Mouse (Mus musculus): ENCODE data around the gene Gm8897. TPM values are rescaled to one million over a fixed set of nuclear protein-coding genes. Genes with fewer than 3 reads are reported as not detected.

Gene Gm8897
- not detected in 2 replicates for polyA plus RNA-seq (2021; fragmentation: Nextera tagmentation)
- long read RNA-seq, experiment 1 = 0 reads
- long read RNA-seq, experiment 2 = 0 reads

DNA sequence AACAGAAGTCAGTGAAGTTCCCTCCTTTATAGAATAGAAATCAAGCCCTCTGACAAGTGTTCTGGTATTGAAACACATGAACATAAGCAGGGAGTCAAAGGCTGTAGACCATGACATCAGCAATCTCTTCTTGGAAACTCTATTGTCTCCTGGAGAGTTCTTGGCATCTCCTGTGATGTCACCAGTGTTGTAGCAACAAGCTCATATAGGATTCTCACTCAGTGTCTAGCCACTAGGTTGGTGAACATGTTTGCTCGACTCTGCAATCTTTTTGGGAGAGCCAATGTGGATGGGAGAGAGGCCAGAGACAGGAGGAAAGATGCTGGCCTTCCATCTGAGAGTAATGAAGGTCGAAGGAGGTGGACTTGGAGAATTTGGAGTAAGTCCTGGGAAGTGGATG, at the start of gene Gm8897:
Gm8897 (plus strand) TSS at position 301 of the 400 bp plus-strand sequence.

Other genes with a start within 250 kb of the Gm8897 start
- not detected in 2 replicates for gene Gm5861, start 233.3 kb upstream of the Gm8897 start, polyA plus RNA-seq (2021; fragmentation: Nextera tagmentation)
- not detected in 2 replicates for gene Gm8890, start 160.4 kb upstream of the Gm8897 start, polyA plus RNA-seq (2021; fragmentation: Nextera tagmentation)
- gene Speer1, start 74.9 kb upstream of the Gm8897 start, polyA plus RNA-seq (2021; fragmentation: Nextera tagmentation) = not detected in 2 replicates
- gene Gm8906, start 86.3 kb downstream of the Gm8897 start, polyA plus RNA-seq (2021; fragmentation: Nextera tagmentation) = not detected in 2 replicates
- gene Gm6460, start 178.5 kb downstream of the Gm8897 start, polyA plus RNA-seq (2021; fragmentation: Nextera tagmentation) = not detected in 2 replicates